Mouse (Mus musculus) forebrain, embryonic 12.5 days (tissue): ENCODE measurements around the gene Nprl3. TPM values are rescaled to one million over a fixed set of nuclear protein-coding genes. Genes with fewer than 3 reads are reported as not detected.
"Not testable (repeated sequence)": the region's sequence is repeated elsewhere in the genome, so short reads cannot be mapped to it uniquely, and the experiment has no call there.

Experiments used
- ATAC-seq: fragments of 200-750 bp; cut with Nextera tagmentation; 2 replicates; pipeline ENCODE4 v1.8.0; 2017; ENCODE audit warnings: moderate TSS enrichment; ENCODE audit not compliant: low FRiP score
- H3K27ac ChIP-seq: fragments of 300-500 bp; sonication (generic); 2 replicates; pipeline ENCODE4 v1.5.1; 2016; ENCODE audit warnings: mild to moderate bottlenecking
- H3K27me3 ChIP-seq: fragments of 300-500 bp; sonication (generic); 2 replicates; pipeline ENCODE4 v1.6.1; 2016; ENCODE audit warnings: mild to moderate bottlenecking
- H3K36me3 ChIP-seq: fragments of 300-500 bp; sonication (generic); replicated peaks from 2 replicates; pipeline ENCODE4 v1.6.1; 2016; ENCODE audit warnings: mild to moderate bottlenecking
- H3K4me1 ChIP-seq: fragments of 300-500 bp; sonication (generic); 2 replicates; pipeline ENCODE4 v1.6.1; 2016
- H3K4me2 ChIP-seq: fragments of 300-500 bp; sonication (generic); 2 replicates; pipeline ENCODE4 v1.6.1; 2016; ENCODE audit warnings: mild to moderate bottlenecking, moderate library complexity
- H3K4me3 ChIP-seq: fragments of 300-500 bp; sonication (generic); replicated peaks from 2 replicates; pipeline ENCODE4 v1.5.1; 2016; ENCODE audit warnings: mild to moderate bottlenecking
- H3K9ac ChIP-seq: fragments of 300-500 bp; sonication (generic); 2 replicates; pipeline ENCODE4 v1.6.1; 2016; ENCODE audit warnings: mild to moderate bottlenecking
- H3K9me3 ChIP-seq: fragments of 300-500 bp; sonication (generic); 2 replicates; pipeline ENCODE4 v1.6.1; 2016
- WGBS: fragments of 180-500 bp; shearing (Covaris S2); methylation state at CpG from one replicate; pipeline ENCODE4 v1.1.7; 2016; 5-methylcytosine and 5-hydroxymethylcytosine counted together
- polyA plus RNA-seq: library from polyadenylated mRNA; unstranded; fragments of >200 nt; fragmentation: Nextera tagmentation; extraction: Ambion mirVana; gene quantifications from 2 replicates; pipeline ENCODE4 v1.2.1, GENCODE M21; 2016

The Nprl3 gene
- polyA plus RNA-seq, 1 experiment from 2014 or later = 50.9 TPM

- H3K4me2 ChIP-seq = no peak overlapping the region
Observed at GRCm38 (mm10) chr11:32297866-32298531, 30.5 kb upstream of the Nprl3 start.

GRCm38 (mm10) chr11:32297417-32297816 lies 29.9 kb upstream of the Nprl3 start:
- H3K9ac ChIP-seq, H3K4me1 ChIP-seq, ATAC-seq, H3K4me2 ChIP-seq, H3K36me3 ChIP-seq, H3K27ac ChIP-seq, H3K9me3 ChIP-seq, H3K4me3 ChIP-seq: not testable (repeated sequence)
- peaks cover 15% of the 10 kb centered on the region for H3K27me3 ChIP-seq
- WGBS = 42% methylated on average over 2 of the region's 2 CpGs

More at GRCm38 (mm10) chr11:32297866-32298531, 30.5 kb upstream of the Nprl3 start:
- H3K27me3 ChIP-seq = peaks cover 18% of the 10 kb centered on the region
- no peak overlapping the region for H3K9ac ChIP-seq
- H3K9me3 ChIP-seq = no peaks in the 10 kb centered on the region
- no peaks in the 10 kb centered on the region for H3K4me1 ChIP-seq
- ATAC-seq = no peak
- WGBS = 86% methylated on average over 1 of the region's 1 CpGs
- no peaks in the 10 kb centered on the region for H3K36me3 ChIP-seq
- H3K27ac ChIP-seq = no peak overlapping the region
- H3K4me3 ChIP-seq = no peak overlapping the region

GRCm38 (mm10) chr11:32296203-32296602 lies 28.7 kb upstream of the Nprl3 start, which contains the start of gene Hba-a2:
TSS of gene Hba-a2 (plus strand) at chr11:32296489.
- H3K36me3 ChIP-seq, H3K4me3 ChIP-seq, ATAC-seq, H3K9me3 ChIP-seq, H3K27ac ChIP-seq, H3K4me1 ChIP-seq, H3K4me2 ChIP-seq, H3K27me3 ChIP-seq, H3K9ac ChIP-seq: not testable (repeated sequence)
- no CpG with 5 or more reads among the region's 4 CpGs for WGBS

- H3K36me3 ChIP-seq, ATAC-seq, H3K4me1 ChIP-seq, H3K27ac ChIP-seq, H3K9ac ChIP-seq, H3K4me2 ChIP-seq, H3K4me3 ChIP-seq, H3K27me3 ChIP-seq, H3K9me3 ChIP-seq: not testable (repeated sequence)
- WGBS = 70% methylated on average over 3 of the region's 3 CpGs
Observed at GRCm38 (mm10) chr11:32293479-32293878, 26.0 kb upstream of the Nprl3 start.

GRCm38 (mm10) chr11:32292819-32293218 lies 25.3 kb upstream of the Nprl3 start:
- not testable (repeated sequence) for H3K4me3 ChIP-seq, H3K9ac ChIP-seq, H3K27ac ChIP-seq, H3K36me3 ChIP-seq, H3K4me2 ChIP-seq, H3K4me1 ChIP-seq, ATAC-seq, H3K9me3 ChIP-seq, H3K27me3 ChIP-seq
- WGBS = 89% methylated on average over 4 of the region's 4 CpGs

- no peaks in the 10 kb centered on the region for H3K4me1 ChIP-seq
- WGBS = 74% methylated on average over 9 of the region's 9 CpGs
- H3K27ac ChIP-seq = no peak overlapping the region
- H3K9ac ChIP-seq = no peak overlapping the region
- H3K27me3 ChIP-seq = peaks cover 15% of the 10 kb centered on the region
- ATAC-seq = peak; percentile 17; the same call in 1 of the 2 replicates
- H3K4me2 ChIP-seq = no peak overlapping the region
- no peaks in the 10 kb centered on the region for H3K36me3 ChIP-seq
- no peaks in the 10 kb centered on the region for H3K9me3 ChIP-seq
- no peak overlapping the region for H3K4me3 ChIP-seq
Observed at GRCm38 (mm10) chr11:32287493-32287825, 20.0 kb upstream of the Nprl3 start.

GRCm38 (mm10) chr11:32286695-32287492 lies 19.4 kb upstream of the Nprl3 start, which contains the start of gene Hbq1b:
TSS of gene Hbq1b (plus strand) at chr11:32286965.
- 24% methylated on average over 32 of the region's 33 CpGs for WGBS
- H3K4me1 ChIP-seq, H3K36me3 ChIP-seq, H3K9ac ChIP-seq, H3K9me3 ChIP-seq: not testable (repeated sequence)
- H3K27me3 ChIP-seq = peaks cover 15% of the 10 kb centered on the region
- 0 out of 2 replicates have a peak within 1 kb of the TSS, but pooled peaks have one; percentile 31 for H3K27ac ChIP-seq
- peak; percentile 77; the same call in 1 of the 2 replicates for ATAC-seq
- H3K4me3 ChIP-seq = peak within 1 kb of the TSS; percentile 25
- peak within 1 kb of the TSS; percentile 51 for H3K4me2 ChIP-seq

- H3K4me1 ChIP-seq = not testable (repeated sequence)
Observed at GRCm38 (mm10) chr11:32285887-32286286, 18.4 kb upstream of the Nprl3 start.

GRCm38 (mm10) chr11:32285031-32285775 lies 17.7 kb upstream of the Nprl3 start:
- Histone ChIP-seq H3K4me2 (no peak overlapping the region), H3K4me1 (no peaks in the 10 kb centered on the region), H3K9ac (no peak overlapping the region), H3K27me3 (peaks cover 12% of the 10 kb centered on the region), H3K36me3 (no peaks in the 10 kb centered on the region), H3K9me3 (no peaks in the 10 kb centered on the region), H3K27ac (no peak overlapping the region), H3K4me3 (no peak overlapping the region)
- WGBS = 86% methylated on average over 7 of the region's 7 CpGs
- no peak for ATAC-seq

More at GRCm38 (mm10) chr11:32285887-32286286, 18.4 kb upstream of the Nprl3 start:
- H3K9ac ChIP-seq, H3K36me3 ChIP-seq, H3K9me3 ChIP-seq, H3K4me3 ChIP-seq, ATAC-seq, H3K4me2 ChIP-seq, H3K27ac ChIP-seq: not testable (repeated sequence)
- H3K27me3 ChIP-seq = peaks cover 12% of the 10 kb centered on the region

GRCm38 (mm10) chr11:32284582-32284981 lies 17.1 kb upstream of the Nprl3 start:
- H3K9ac ChIP-seq, H3K27ac ChIP-seq, H3K9me3 ChIP-seq, H3K36me3 ChIP-seq, H3K4me1 ChIP-seq, ATAC-seq, H3K4me2 ChIP-seq, H3K4me3 ChIP-seq: not testable (repeated sequence)
- peaks cover 12% of the 10 kb centered on the region for H3K27me3 ChIP-seq
- 67% methylated on average over 2 of the region's 2 CpGs for WGBS

- H3K9ac ChIP-seq, H3K27ac ChIP-seq, H3K27me3 ChIP-seq, H3K36me3 ChIP-seq, H3K4me1 ChIP-seq, H3K9me3 ChIP-seq, H3K4me3 ChIP-seq, ATAC-seq, H3K4me2 ChIP-seq: not testable (repeated sequence)
- WGBS = 75% methylated on average over 1 of the region's 5 CpGs
Observed at GRCm38 (mm10) chr11:32283091-32283777, 15.7 kb upstream of the Nprl3 start, which contains the start of gene Hba-a1. TSS of gene Hba-a1 (plus strand) at chr11:32283511.
